Mouse (Mus musculus): ENCODE results near the gene Ugt2b37.
"Not testable (repeated sequence)": the region's sequence is repeated elsewhere in the genome, so short reads cannot be mapped to it uniquely, and the experiment has no call there.

DNA sequence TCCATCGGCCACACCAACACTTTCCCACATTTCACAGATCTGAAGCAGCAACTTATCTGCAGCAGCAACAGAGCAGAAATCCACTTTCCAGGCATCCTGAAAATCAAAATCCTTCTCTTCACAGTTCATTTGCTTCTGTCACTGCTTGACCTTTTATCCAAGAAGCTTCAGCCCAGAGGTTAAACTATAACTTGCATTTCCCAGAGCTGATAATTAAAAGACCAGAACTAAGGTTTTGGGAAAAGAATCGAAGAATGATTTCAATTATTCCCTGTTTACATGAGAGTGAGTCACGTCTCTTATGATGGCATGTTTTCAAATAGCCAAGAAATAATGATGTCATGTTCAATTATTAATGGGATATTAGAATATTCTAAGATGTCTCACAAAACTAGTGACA, at the start of gene Ugt2b37:
- not testable (repeated sequence) for TF ChIP-seq MYOD1 (IDR thresholded peaks at IDR 0.05; ENCODE audit: control insufficient read depth, insufficient read length, low read depth); CTCF (IDR thresholded peaks at IDR 0.05; ENCODE audit: control insufficient read depth, insufficient read depth, insufficient read length); USF1 (IDR thresholded peaks at IDR 0.05; ENCODE audit: low read depth); MAX (IDR thresholded peaks at IDR 0.05); MYOG (IDR thresholded peaks at IDR 0.05; ENCODE audit: control insufficient read depth, extremely low read depth, insufficient read length); FOSL1 (IDR thresholded peaks at IDR 0.05; ENCODE audit: insufficient read depth, low read length, poor library complexity, severe bottlenecking); CEBPB (IDR thresholded peaks at IDR 0.05; ENCODE audit: low read depth)

Data from C2C12 (cell line).